Mouse (Mus musculus): ENCODE measurements at regions not wholly inside any gene's neighbourhood (a gene's known extent, or its start where the extent isn't known, plus 50 kb on each side); places are given as distances from the start of the nearest gene placed in this dataset.
A peak's percentile ranks its signal among the peaks of the same experiment; 100 is the strongest.

DNA sequence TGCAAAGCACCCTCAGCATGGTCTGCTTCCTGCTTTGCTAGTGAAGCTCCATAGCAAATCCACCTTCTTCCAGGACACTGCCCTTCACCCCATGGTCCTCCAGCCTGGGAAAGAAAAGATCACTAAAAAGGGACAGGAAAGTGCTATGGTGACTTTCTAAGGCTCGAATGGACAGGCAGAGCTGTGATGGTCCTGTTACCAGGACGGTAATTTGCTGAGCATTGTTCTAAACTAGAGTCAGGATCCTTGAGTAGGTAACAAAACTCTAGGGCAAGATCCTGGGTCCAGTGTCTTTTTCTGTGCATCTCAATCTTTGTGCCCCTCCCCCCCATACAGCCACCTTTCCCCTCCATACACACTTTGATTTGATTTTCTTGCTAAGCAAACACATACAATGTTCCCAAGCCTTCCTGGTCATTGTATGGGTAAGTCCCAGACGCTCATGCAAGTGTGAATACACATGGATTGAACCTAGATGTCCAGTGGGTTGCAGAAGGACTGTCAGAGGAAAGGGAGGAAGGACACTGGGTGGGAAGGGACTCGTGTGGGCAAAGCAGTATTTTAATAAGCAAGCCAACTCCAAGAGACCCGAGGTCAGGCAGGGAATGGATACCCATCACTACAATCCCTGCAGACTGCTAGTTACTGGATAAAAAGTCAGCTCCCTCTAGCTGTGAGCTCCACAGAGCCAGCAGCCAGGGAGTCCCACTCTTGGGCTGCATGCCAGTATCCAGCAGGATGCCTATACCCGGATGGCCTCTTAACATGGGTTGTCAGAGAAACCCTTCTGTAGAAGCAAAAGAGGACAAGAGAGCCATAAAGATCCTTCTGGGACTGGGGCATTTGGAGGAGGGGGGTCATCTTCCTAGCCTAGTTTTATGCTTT, 186.9 kb downstream of the Zfp36l1 start:
- Histone ChIP-seq H3K4me3 (ENCODE audit: insufficient read depth, low read length) (no peak overlapping the region), H3K4me1 (ENCODE audit: control insufficient read depth, insufficient read depth, low read length) (peaks cover 8% of the 10 kb centered on the region), H3K27ac (ENCODE audit: insufficient read depth, low read length) (peak overlapping the region; percentile 44; the same call in 1 of the 2 replicates)
- TF ChIP-seq CTCF (IDR thresholded peaks at IDR 0.05; ENCODE audit: extremely low read depth, insufficient read depth, low read length) (0 out of 2 replicates have a peak, but pooled peaks have one; percentile 6), POLR2A (IDR thresholded peaks at IDR 0.05; ENCODE audit: extremely low read depth, insufficient read depth, low read length) (no peak)

DNA sequence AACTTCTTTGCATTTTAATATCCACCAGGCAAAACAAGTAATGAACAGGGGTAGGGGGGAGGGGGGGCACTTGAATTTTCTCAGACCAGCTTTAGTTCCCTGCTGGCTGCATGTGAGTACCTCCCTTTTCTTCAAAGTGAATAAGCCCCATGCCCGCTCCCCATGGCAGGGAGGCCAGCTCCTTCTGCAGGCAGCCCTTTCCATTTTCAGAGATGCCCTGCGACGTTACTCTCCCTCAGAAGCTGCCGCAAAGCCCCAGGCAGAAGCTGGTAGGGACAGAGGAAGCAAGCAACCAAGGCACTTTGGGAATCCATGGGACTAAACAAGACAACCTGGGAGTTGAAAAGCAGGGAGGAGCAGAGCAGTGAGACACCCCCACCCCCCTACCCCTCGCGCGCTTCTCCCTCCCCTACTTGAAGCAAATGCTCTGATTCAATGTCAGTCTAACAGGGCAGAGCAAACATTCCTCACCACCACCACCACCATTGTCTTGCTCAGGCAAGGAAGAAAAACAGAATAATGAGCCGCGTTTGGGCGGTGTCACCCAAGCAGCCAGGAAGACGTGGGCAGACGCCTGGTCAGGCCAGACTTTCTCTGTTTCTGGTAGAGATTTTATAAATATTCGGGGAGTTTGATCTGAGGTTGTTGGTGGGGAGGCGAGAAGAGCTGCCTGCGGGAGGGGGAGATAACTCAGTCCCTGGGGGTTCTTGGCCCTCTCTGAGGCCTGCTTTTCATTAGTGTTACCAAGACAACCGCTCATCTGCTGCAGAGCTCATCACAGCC, 187.7 kb downstream of the Zfp36l1 start:
- Histone ChIP-seq H3K27ac (ENCODE audit: insufficient read depth, low read length) (peak overlapping the region; percentile 44; the same call in 1 of the 2 replicates), H3K4me3 (ENCODE audit: insufficient read depth, low read length) (no peak overlapping the region), H3K4me1 (ENCODE audit: control insufficient read depth, insufficient read depth, low read length) (peaks cover 8% of the 10 kb centered on the region)
- TF ChIP-seq POLR2A (IDR thresholded peaks at IDR 0.05; ENCODE audit: extremely low read depth, insufficient read depth, low read length) (0 out of 2 replicates have a peak, but pooled peaks have one; percentile 16), CTCF (IDR thresholded peaks at IDR 0.05; ENCODE audit: extremely low read depth, insufficient read depth, low read length) (no peak)

DNA sequence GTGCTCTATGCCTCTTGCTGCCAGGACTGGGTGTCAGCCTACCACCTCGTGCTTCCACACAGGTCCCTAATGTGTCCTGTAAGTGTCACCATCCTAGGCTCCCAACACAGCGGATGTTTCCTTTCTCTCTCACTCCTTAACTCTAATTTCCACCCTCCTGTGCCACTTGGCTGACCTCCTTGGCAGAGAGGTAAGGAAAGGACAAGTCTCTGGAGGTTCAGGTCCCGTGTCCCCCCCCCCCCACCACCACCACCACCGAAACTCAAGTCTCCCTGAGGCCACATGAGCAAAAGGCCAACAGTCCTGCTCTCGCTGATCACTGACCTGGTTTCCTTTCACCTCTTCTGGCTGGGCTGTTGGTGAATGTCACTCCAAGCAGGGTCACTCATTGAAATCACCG, 189.0 kb downstream of the Zfp36l1 start:
- Histone ChIP-seq H3K4me3 (ENCODE audit: insufficient read depth, low read length) (no peak overlapping the region), H3K27ac (ENCODE audit: insufficient read depth, low read length) (no peak overlapping the region), H3K4me1 (ENCODE audit: control insufficient read depth, insufficient read depth, low read length) (peaks cover 8% of the 10 kb centered on the region)
- TF ChIP-seq POLR2A (IDR thresholded peaks at IDR 0.05; ENCODE audit: extremely low read depth, insufficient read depth, low read length) = no peak
- no peak for TF ChIP-seq CTCF (IDR thresholded peaks at IDR 0.05; ENCODE audit: extremely low read depth, insufficient read depth, low read length)

DNA sequence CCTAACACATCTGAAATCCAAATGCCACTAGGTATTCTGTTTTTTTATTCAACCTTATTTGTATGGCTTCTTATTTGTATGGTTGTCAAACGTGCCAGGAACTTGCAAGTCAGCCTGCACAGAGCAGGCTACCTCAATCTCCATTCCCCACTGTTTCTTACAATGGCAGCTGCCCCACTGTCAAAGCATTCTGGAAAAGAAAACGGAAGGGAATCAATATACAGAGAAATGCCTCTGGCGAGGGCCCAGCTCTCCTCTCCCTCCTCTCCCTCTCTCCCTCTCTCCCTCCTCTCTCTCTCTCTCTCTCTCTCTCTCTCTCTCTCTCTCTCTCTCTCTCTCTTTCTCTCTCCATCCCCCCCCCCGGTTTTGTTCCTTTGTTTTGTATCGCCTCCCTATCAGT, 191.0 kb downstream of the Zfp36l1 start:
- TF ChIP-seq CTCF (IDR thresholded peaks at IDR 0.05; ENCODE audit: extremely low read depth, insufficient read depth, low read length) (no peak), POLR2A (IDR thresholded peaks at IDR 0.05; ENCODE audit: extremely low read depth, insufficient read depth, low read length) (no peak)
- no peak overlapping the region for H3K27ac ChIP-seq (ENCODE audit: insufficient read depth, low read length)

DNA sequence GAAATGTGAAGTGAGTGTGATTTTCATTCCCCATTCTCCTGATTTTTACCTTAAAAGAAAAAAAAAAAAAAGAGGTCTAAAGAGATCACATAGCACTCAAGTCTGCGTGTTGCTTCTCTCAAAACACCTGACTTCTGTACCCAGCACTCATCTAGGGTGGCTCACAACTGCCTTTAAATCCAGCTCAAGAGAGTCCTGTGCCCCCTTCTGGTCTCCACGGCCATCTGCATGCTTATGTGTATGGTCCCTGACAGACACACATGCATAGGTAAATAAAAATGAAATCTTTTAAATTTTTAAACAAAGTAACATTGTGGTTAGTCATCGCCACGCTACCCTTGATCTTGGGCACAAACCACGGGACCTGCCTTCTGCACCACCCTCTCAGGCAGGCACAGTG, 193.8 kb downstream of the Zfp36l1 start:
- TF ChIP-seq CTCF (IDR thresholded peaks at IDR 0.05; ENCODE audit: extremely low read depth, insufficient read depth, low read length) (no peak), POLR2A (IDR thresholded peaks at IDR 0.05; ENCODE audit: extremely low read depth, insufficient read depth, low read length) (no peak)
- Histone ChIP-seq H3K4me1 (ENCODE audit: control insufficient read depth, insufficient read depth, low read length) (no peaks in the 10 kb centered on the region), H3K27ac (ENCODE audit: insufficient read depth, low read length) (no peak overlapping the region), H3K4me3 (ENCODE audit: insufficient read depth, low read length) (no peak overlapping the region)

More for the DNA sequence above, 191.0 kb downstream of the Zfp36l1 start:
- Histone ChIP-seq H3K4me1 (ENCODE audit: control insufficient read depth, insufficient read depth, low read length) (peaks cover 8% of the 10 kb centered on the region), H3K4me3 (ENCODE audit: insufficient read depth, low read length) (no peak overlapping the region)

DNA sequence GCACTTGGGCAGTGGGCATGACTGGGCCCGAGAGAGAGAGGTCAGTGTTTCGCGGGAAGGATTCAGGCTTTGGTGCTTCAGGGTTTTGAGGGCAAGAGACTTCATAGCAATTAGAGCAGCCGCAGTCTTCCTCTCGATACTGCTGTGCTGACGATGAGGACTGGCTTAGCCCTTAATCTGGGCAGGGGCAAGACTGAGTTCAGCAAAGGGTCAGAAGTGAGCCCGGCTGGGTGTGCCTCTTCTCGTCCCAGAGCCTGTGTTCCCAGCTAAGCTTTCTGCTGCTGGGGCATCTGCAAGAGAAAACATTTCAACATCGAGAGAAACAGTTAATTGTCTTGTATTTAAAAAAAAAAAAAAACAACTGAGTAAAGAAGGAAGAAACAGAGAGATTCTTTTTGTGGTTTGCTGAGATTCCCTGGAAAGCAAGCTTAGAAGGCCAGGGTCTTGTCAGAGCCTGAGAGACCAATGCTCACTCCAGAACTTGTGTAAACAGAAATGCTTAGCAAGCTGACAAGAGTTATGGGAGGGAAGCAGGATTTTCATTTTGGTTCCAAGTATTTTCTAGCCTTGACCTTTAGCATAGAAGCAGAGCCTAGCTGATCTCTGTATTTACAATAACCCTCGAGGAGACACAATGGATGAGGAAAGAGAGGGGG, 195.1 kb downstream of the Zfp36l1 start:
- TF ChIP-seq CTCF (IDR thresholded peaks at IDR 0.05; ENCODE audit: extremely low read depth, insufficient read depth, low read length) (no peak), POLR2A (IDR thresholded peaks at IDR 0.05; ENCODE audit: extremely low read depth, insufficient read depth, low read length) (no peak)
- no peaks in the 10 kb centered on the region for H3K4me1 ChIP-seq (ENCODE audit: control insufficient read depth, insufficient read depth, low read length)
- H3K4me3 ChIP-seq (ENCODE audit: insufficient read depth, low read length) = no peak overlapping the region
- no peak overlapping the region for H3K27ac ChIP-seq (ENCODE audit: insufficient read depth, low read length)

DNA sequence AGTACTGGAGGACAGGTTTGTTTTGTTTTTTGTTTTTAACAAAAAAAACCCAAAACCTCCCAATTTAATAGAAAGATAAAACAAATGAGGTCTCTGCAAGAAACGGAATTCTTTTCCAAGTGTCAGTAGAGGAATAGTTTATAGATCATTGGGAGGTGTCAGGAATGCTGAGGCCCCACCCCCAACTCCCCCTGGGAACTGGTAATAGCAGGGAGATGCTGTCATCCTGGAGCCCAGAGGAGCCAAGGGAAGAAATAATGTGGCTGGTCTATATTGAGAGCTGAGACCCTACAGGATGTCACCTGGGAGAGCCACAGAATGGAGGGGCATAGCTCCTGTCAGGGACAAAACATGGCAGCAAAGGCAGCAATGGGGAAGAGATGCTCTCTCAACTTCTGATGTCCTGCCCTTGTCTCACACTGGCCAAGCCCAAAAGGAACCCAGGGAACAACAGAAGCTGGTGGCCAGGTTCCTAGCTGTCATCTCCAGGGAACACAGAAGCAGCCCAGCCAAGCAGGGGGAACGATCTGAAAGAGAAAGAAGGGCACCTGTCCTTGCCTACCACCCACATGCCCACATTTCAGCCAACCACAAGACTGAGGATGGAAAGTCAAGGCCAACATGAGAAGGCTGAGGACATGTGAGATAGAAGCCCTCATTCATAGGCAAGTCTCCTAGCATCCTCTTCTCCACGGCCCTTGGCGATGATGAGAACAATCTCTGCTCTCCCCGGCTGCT, 195.7 kb downstream of the Zfp36l1 start:
- TF ChIP-seq POLR2A (IDR thresholded peaks at IDR 0.05; ENCODE audit: extremely low read depth, insufficient read depth, low read length) (no peak), CTCF (IDR thresholded peaks at IDR 0.05; ENCODE audit: extremely low read depth, insufficient read depth, low read length) (no peak)
- Histone ChIP-seq H3K4me3 (ENCODE audit: insufficient read depth, low read length) (no peak overlapping the region), H3K27ac (ENCODE audit: insufficient read depth, low read length) (no peak overlapping the region), H3K4me1 (ENCODE audit: control insufficient read depth, insufficient read depth, low read length) (no peaks in the 10 kb centered on the region)

DNA sequence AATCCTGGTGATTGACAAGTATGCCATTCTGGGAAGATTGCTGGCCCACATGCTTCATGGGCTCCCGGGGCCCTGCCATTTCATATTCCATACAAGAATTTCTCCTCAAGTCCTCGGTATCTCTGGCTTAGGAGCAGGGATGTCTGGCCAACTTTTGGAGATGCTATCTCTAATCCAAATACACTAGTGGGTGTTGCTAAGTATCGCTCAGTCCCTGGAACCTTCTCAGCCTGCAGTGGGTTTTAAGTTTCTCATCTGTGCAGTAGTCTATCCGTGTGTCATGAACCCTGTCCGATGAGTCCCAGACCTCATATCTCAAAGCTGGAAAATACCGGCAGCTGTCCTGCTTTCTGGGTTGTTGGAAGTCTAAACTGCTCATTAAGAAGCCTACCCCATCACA, 198.9 kb downstream of the Zfp36l1 start:
- Histone ChIP-seq H3K4me3 (ENCODE audit: insufficient read depth, low read length) (no peak overlapping the region), H3K27ac (ENCODE audit: insufficient read depth, low read length) (no peak overlapping the region), H3K4me1 (ENCODE audit: control insufficient read depth, insufficient read depth, low read length) (no peaks in the 10 kb centered on the region; the same call in 1 of the 2 replicates)
- no peak for TF ChIP-seq POLR2A (IDR thresholded peaks at IDR 0.05; ENCODE audit: extremely low read depth, insufficient read depth, low read length)
- TF ChIP-seq CTCF (IDR thresholded peaks at IDR 0.05; ENCODE audit: extremely low read depth, insufficient read depth, low read length) = no peak
